Mouse (Mus musculus) embryonic fibroblast, embryonic 13.5 days (primary cell): ENCODE results near the gene Ryr2. TPM values are rescaled to one million over a fixed set of nuclear protein-coding genes. Genes with fewer than 3 reads are reported as not detected.

ENCODE experiments used
- H3K27ac ChIP-seq: 2 replicates; pipeline ENCODE4 v1.5.1; 2012; ENCODE audit warnings: low read length, control low read depth, inconsistent platforms; ENCODE audit not compliant: insufficient read depth
- H3K4me1 ChIP-seq: 2 replicates; pipeline ENCODE4 v1.6.1; 2011; ENCODE audit warnings: low read length; ENCODE audit not compliant: control insufficient read depth, insufficient read depth
- H3K4me3 ChIP-seq: 2 replicates; pipeline ENCODE4 v1.5.1; 2011; ENCODE audit warnings: mild to moderate bottlenecking, control low read depth, low read length; ENCODE audit not compliant: insufficient read depth
- CTCF ChIP-seq: IDR thresholded peaks from 2 replicates; pipeline ENCODE4 v1.5.1; 2011; ENCODE audit warnings: mild to moderate bottlenecking, control low read depth, low read length, moderate library complexity, borderline replicate concordance; ENCODE audit not compliant: insufficient read depth
- POLR2A ChIP-seq: IDR thresholded peaks from 2 replicates; pipeline ENCODE4 v1.6.1; 2011; ENCODE audit warnings: low read depth, mild to moderate bottlenecking, control low read depth, low read length, moderate library complexity
- polyA plus RNA-seq: library from polyadenylated mRNA; stranded (reverse); fragments of >200 nt; gene quantifications from 2 replicates; pipeline ENCODE4 v1.2.4, GENCODE M21; 2011; ENCODE audit warnings: low read depth; ENCODE audit not compliant: missing spikeins, insufficient read length

Ryr2 gene
- polyA plus RNA-seq, 1 experiment: 0.14 TPM

- no peak for TF ChIP-seq POLR2A
- no peak for TF ChIP-seq CTCF
Observed at GRCm38 (mm10) chr13:12042891-12043491, 63.8 kb downstream of the Ryr2 start.

GRCm38 (mm10) chr13:12039967-12040366, 66.8 kb downstream of the Ryr2 start:
- H3K4me1 ChIP-seq: no peaks in the 10 kb centered on the region
- TF ChIP-seq CTCF: no peak
- no peak for TF ChIP-seq POLR2A
- H3K4me3 ChIP-seq: no peak overlapping the region
- no peak overlapping the region for H3K27ac ChIP-seq

More at GRCm38 (mm10) chr13:12042891-12043491, 63.8 kb downstream of the Ryr2 start:
- H3K4me3 ChIP-seq: no peak overlapping the region
- no peaks in the 10 kb centered on the region for H3K4me1 ChIP-seq
- H3K27ac ChIP-seq: no peak overlapping the region

GRCm38 (mm10) chr13:12038676-12039075, 68.1 kb downstream of the Ryr2 start:
- Histone ChIP-seq H3K27ac (no peak overlapping the region), H3K4me3 (no peak overlapping the region), H3K4me1 (no peaks in the 10 kb centered on the region)
- no peak for TF ChIP-seq CTCF
- TF ChIP-seq POLR2A: no peak

GRCm38 (mm10) chr13:12037241-12037640, 69.5 kb downstream of the Ryr2 start:
- Histone ChIP-seq H3K4me1 (no peaks in the 10 kb centered on the region), H3K4me3 (no peak overlapping the region), H3K27ac (no peak overlapping the region)
- TF ChIP-seq CTCF: no peak
- no peak for TF ChIP-seq POLR2A

GRCm38 (mm10) chr13:12036834-12037233, 69.9 kb downstream of the Ryr2 start:
- no peak overlapping the region for H3K27ac ChIP-seq
- no peaks in the 10 kb centered on the region for H3K4me1 ChIP-seq
- TF ChIP-seq CTCF (no peak), POLR2A (no peak)
- no peak overlapping the region for H3K4me3 ChIP-seq

- Histone ChIP-seq H3K4me3 (no peak overlapping the region), H3K4me1 (no peaks in the 10 kb centered on the region), H3K27ac (no peak overlapping the region)
- no peak for TF ChIP-seq CTCF
- no peak for TF ChIP-seq POLR2A
Observed at GRCm38 (mm10) chr13:12033914-12034313, 72.8 kb downstream of the Ryr2 start.

DNA sequence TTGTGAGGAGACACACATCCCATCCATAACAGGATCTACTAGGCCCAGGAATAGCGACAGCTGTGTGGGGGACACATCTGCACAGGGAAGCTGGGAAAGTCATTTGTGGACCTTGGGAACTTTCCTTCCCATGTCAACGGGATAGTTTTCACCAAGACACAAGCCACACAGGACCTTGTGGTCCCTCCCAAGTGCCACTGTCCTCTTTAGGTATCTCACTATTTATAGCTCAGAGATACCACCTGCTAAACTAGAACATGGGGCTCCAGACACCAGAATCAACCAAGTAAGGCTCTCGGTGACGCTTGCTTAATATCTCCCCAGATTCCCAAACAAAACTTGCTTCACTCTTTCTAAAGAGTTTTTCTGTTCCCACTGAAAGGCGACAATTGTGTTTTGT, 73.5 kb downstream of the Ryr2 start:
- H3K4me3 ChIP-seq: no peak overlapping the region
- no peak for TF ChIP-seq CTCF
- no peaks in the 10 kb centered on the region for H3K4me1 ChIP-seq
- H3K27ac ChIP-seq: no peak overlapping the region

- Histone ChIP-seq H3K27ac (no peak overlapping the region), H3K4me1 (no peaks in the 10 kb centered on the region), H3K4me3 (no peak overlapping the region)
- TF ChIP-seq CTCF (no peak), POLR2A (no peak)
Observed at GRCm38 (mm10) chr13:12029841-12030240, 76.9 kb downstream of the Ryr2 start.

DNA sequence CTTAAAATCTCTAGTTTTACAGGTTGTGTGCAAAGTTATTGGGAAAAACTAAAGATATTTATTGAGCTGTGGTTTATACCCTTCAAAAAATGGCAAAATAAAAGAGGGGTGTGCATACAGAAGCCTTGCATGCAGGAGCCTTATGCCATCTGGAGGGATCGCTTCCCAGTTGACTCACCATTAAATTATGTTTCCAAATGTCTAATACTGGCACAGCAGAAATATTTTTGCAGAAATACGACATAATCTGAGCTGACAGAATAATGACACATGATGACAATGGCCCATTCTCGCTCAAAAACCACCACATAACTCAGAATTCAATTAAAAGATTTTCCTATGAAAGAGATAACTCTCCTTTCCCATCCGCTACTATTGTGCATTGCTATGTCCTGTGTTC, 77.4 kb downstream of the Ryr2 start:
- TF ChIP-seq POLR2A: no peak
- no peak for TF ChIP-seq CTCF
- H3K27ac ChIP-seq: no peak overlapping the region
- no peak overlapping the region for H3K4me3 ChIP-seq
- H3K4me1 ChIP-seq: no peaks in the 10 kb centered on the region

DNA sequence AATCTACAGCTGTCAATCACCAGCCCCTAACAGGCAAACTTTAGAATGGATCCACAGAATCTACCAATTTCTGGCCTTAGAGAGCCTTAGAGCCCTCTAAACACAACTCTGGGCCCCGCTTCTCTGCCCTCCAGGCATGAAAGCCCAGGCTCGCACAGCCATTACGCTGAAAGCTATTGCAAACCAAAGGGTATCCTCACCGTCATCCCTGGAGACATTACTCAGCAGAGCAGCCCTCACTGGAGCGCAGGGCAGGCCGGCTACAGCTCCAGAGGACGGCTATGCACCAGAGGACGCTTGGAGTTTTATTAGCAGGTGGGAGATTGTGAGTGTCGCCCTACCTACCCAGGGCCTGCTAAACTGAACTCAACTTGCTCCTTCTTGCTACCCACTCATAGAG, 88.7 kb downstream of the Ryr2 start:
- no peak for TF ChIP-seq CTCF
- TF ChIP-seq POLR2A: no peak
- H3K4me1 ChIP-seq: no peaks in the 10 kb centered on the region
- H3K27ac ChIP-seq: no peak overlapping the region
- no peak overlapping the region for H3K4me3 ChIP-seq

- Histone ChIP-seq H3K4me3 (no peak overlapping the region), H3K27ac (no peak overlapping the region), H3K4me1 (no peaks in the 10 kb centered on the region)
- TF ChIP-seq CTCF (no peak), POLR2A (no peak)
Observed at GRCm38 (mm10) chr13:12013986-12014385, 92.8 kb downstream of the Ryr2 start.
